Mouse (Mus musculus) adrenal gland, adult (tissue): ENCODE measurements around the gene Samt4.
"Not testable (repeated sequence)": the region's sequence is repeated elsewhere in the genome, so short reads cannot be mapped to it uniquely, and the experiment has no call there.

Experiments
- DNase-seq, 2 experiments: peaks; one replicate each; pipeline ENCODE4 v3.0.0; 2022 to 2023; ENCODE audit warnings: low spot score in 1 of 2; ENCODE audit not compliant: inconsistent age in 2 of 2

Gene Samt4

DNA sequence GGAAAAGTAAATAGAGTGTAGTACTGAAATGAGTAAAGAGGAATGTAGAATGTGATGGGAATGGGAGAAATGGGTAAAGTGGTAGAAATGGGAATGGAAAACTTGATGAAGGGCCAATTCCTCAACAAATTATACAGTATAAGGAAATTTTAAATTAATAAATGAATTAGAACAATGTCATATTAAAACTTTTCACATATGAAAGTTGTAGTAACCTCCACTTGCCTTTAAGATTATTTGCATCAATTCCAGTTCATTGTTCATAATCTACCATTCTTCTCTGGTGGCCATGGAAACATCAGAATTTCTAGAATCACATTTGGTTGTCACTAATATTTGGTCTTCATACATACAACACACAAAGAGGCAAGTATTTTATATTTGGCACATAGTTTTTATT is at the start of gene Samt4:
TSS of gene Samt4 (plus strand) at position 301 of the 400 bp plus-strand sequence.
- DNase-seq = no peak

GRCm38 (mm10) chrX:154443696-154444095 is 38.1 kb upstream of the Samt4 start:
- not testable (repeated sequence) for DNase-seq

- not testable (repeated sequence) for DNase-seq
Observed at GRCm38 (mm10) chrX:154468386-154468785, 13.4 kb upstream of the Samt4 start.
